Mouse (Mus musculus) cerebellum, postnatal 36 days (tissue): ENCODE results near the gene Bves.
"Not testable (repeated sequence)": the region's sequence is repeated elsewhere in the genome, so short reads cannot be mapped to it uniquely, and the experiment has no call there.

Experiments
- DNase-seq, 2 experiments: peaks; one replicate each; pipeline ENCODE4 v3.0.0; 2021 to 2022; ENCODE audit warnings: mixed read lengths in 2 of 2

The Bves gene

GRCm38 (mm10) chr10:45335434-45336422 lies at the start of gene Bves:
Gene Bves, plus strand, starts transcription at chr10:45335772.
- DNase-seq, result peak in 1 of 2 experiments; percentile 8

GRCm38 (mm10) chr10:45288351-45288750 lies 47.2 kb upstream of the Bves start:
- no peak for DNase-seq

- no peak for DNase-seq
Measured at GRCm38 (mm10) chr10:45289218-45290105, 46.1 kb upstream of the Bves start.

- DNase-seq, result no peak
Measured at GRCm38 (mm10) chr10:45290618-45291017, 45.0 kb upstream of the Bves start.

- DNase-seq, result not testable (repeated sequence)
Measured at GRCm38 (mm10) chr10:45292159-45292558, 43.4 kb upstream of the Bves start.

GRCm38 (mm10) chr10:45295093-45295492 lies 40.5 kb upstream of the Bves start:
- DNase-seq, result no peak

GRCm38 (mm10) chr10:45298503-45298902 lies 37.1 kb upstream of the Bves start:
- no peak for DNase-seq

- DNase-seq, result no peak
Measured at GRCm38 (mm10) chr10:45299509-45299908, 36.1 kb upstream of the Bves start.

- DNase-seq, result no peak
Measured at GRCm38 (mm10) chr10:45303315-45304036, 32.1 kb upstream of the Bves start.

GRCm38 (mm10) chr10:45305173-45305572 lies 30.4 kb upstream of the Bves start:
- DNase-seq, result no peak

GRCm38 (mm10) chr10:45311129-45311528 lies 24.4 kb upstream of the Bves start:
- DNase-seq, result no peak

GRCm38 (mm10) chr10:45311624-45312023 lies 23.9 kb upstream of the Bves start:
- DNase-seq, result no peak

GRCm38 (mm10) chr10:45314865-45315264 lies 20.7 kb upstream of the Bves start:
- DNase-seq, result no peak

GRCm38 (mm10) chr10:45318922-45319321 lies 16.6 kb upstream of the Bves start:
- no peak for DNase-seq

- no peak for DNase-seq
Measured at GRCm38 (mm10) chr10:45320296-45320695, 15.3 kb upstream of the Bves start.

- DNase-seq, result no peak
Measured at GRCm38 (mm10) chr10:45324159-45324558, 11.4 kb upstream of the Bves start.

- no peak for DNase-seq
Measured at GRCm38 (mm10) chr10:45328196-45329000, 7.2 kb upstream of the Bves start.

- no peak for DNase-seq
Measured at GRCm38 (mm10) chr10:45334925-45335324, 647 bp upstream of the Bves start.

- DNase-seq, result no peak
Measured at GRCm38 (mm10) chr10:45339106-45339505, 3.5 kb downstream of the Bves start.

GRCm38 (mm10) chr10:45344381-45344780 lies 8.8 kb downstream of the Bves start:
- DNase-seq, result no peak

- DNase-seq, result no peak
Measured at GRCm38 (mm10) chr10:45345217-45345616, 9.6 kb downstream of the Bves start.

- DNase-seq, result not testable (repeated sequence)
Measured at GRCm38 (mm10) chr10:45348143-45348542, 12.6 kb downstream of the Bves start.
